Mouse (Mus musculus) Patski (cell line): ENCODE measurements around the gene Epb41. TPM values are rescaled to one million over a fixed set of nuclear protein-coding genes. Genes with fewer than 3 reads are reported as not detected.

Experiments
- ATAC-seq: fragments of 100-300 bp; one replicate; pipeline ENCODE4 v1.8.0; 2021
- CTCF ChIA-PET: fragments of 350-600 bp; sonication (Branson Sonifier 250); formaldehyde crosslinking; loops from one replicate; lab custom pipeline; 2022; ENCODE audit warnings: inconsistent platforms; lab: Charles Lee
- POLR2A ChIA-PET: fragments of 350-600 bp; sonication (Branson Sonifier 250); formaldehyde crosslinking; loops from one replicate; lab custom pipeline; 2022; ENCODE audit warnings: antibody characterized with exemption, inconsistent platforms; lab: Charles Lee
- DNase-seq: peaks from one replicate; pipeline ENCODE4 v3.0.0-alpha.2; 2011; ENCODE audit warnings: low read depth, low spot score
- H3K27me3 ChIP-seq: fragments of 371-371 bp; one replicate; pipeline ENCODE4 v1.5.1; 2021
- CTCF ChIP-seq: fragments of 100-300 bp; IDR thresholded peaks from one replicate; pipeline ENCODE4 v1.5.1; 2021
- in situ Hi-C: fragments of 300-500 bp; cut with MboI; formaldehyde crosslinking; loops from 3 replicates; pipeline ENCODE4 v1.11.1; 2018; ENCODE audit warnings: low pct_unique_long_range_greater_than_20kb, mixed read lengths
- polyA plus RNA-seq: library from polyadenylated mRNA; unstranded; gene quantifications from one replicate; pipeline ENCODE4 v1.2.3, GENCODE M21; 2021

Gene Epb41
- polyA plus RNA-seq, 1 experiment from 2014 or later: 53.5 TPM

GRCm38 (mm10) chr4:132076480-132077405, 1.6 kb upstream of the Epb41 start:
- TF ChIP-seq CTCF: no peak
- in situ Hi-C loops: loop anchor here (5.0 to 25.0 kb wide), 2 partner anchors 99 to 1911 kb away; no protein-coding TSS in a partner anchor
- no peak for DNase-seq
- ChIA-PET CTCF (interaction anchor here (0.9 kb wide), 1 partner anchor 95 kb away, joined by 3 read pairs; no protein-coding TSS in a partner anchor), POLR2A (interaction anchor here (0.6 to 1.2 kb wide), 5 partner anchors 100 to 1123 kb away, joined by 3 to 5 read pairs (median 5); no protein-coding TSS in a partner anchor)
- no peak for ATAC-seq
- H3K27me3 ChIP-seq: no peaks in the 10 kb centered on the region

- in situ Hi-C loops: loop anchor here (5.0 to 25.0 kb wide), 2 partner anchors 98 to 1912 kb away; no protein-coding TSS in a partner anchor
- no peaks in the 10 kb centered on the region for H3K27me3 ChIP-seq
- ChIA-PET CTCF (interaction anchor here (1.2 kb wide), 1 partner anchor 82 kb away, joined by 3 read pairs; no protein-coding TSS in a partner anchor), POLR2A (no interaction called here)
- ATAC-seq (no peak), DNase-seq (no peak)
- no peak for TF ChIP-seq CTCF
Measured at GRCm38 (mm10) chr4:132075796-132076195, 675 bp upstream of the Epb41 start.

- in situ Hi-C loops: loop anchor here (5.0 kb wide), 1 partner anchor 37 kb away; no protein-coding TSS in a partner anchor
- H3K27me3 ChIP-seq: no peaks in the 10 kb centered on the region
- ATAC-seq (no peak), DNase-seq (no peak)
- ChIA-PET CTCF (interaction anchor here (1.1 to 1.2 kb wide), 2 partner anchors 30 to 80 kb away, joined by 3 read pairs; no protein-coding TSS in a partner anchor), POLR2A (interaction anchor here (0.8 to 1.5 kb wide), 5 partner anchors 11 to 94 kb away, joined by 3 to 5 read pairs (median 3); no protein-coding TSS in a partner anchor)
- no peak for TF ChIP-seq CTCF
Measured at GRCm38 (mm10) chr4:132074077-132074932, 816 bp downstream of the Epb41 start, which contains the start of gene Gm10300. Gm10300 (plus strand) TSS chr4:132074697.

GRCm38 (mm10) chr4:132072946-132073345, 2.2 kb downstream of the Epb41 start:
- ChIA-PET CTCF (interaction anchor here (1.8 kb wide), 1 partner anchor 40 kb away, joined by 8 read pairs; no protein-coding TSS in a partner anchor), POLR2A (interaction anchor here (0.8 kb wide), 1 partner anchor 25 kb away, joined by 5 read pairs; no protein-coding TSS in a partner anchor)
- DNase-seq (no peak), ATAC-seq (no peak)
- H3K27me3 ChIP-seq: no peaks in the 10 kb centered on the region
- in situ Hi-C loops: loop anchor here (5.0 kb wide), 1 partner anchor 36 kb away; no protein-coding TSS in a partner anchor
- no peak for TF ChIP-seq CTCF

GRCm38 (mm10) chr4:132072156-132072555, 3.0 kb downstream of the Epb41 start:
- CTCF ChIA-PET: interaction anchor here (0.7 to 1.8 kb wide), 2 partner anchors 17 to 39 kb away, joined by 3 to 8 read pairs; no protein-coding TSS in a partner anchor
- in situ Hi-C loops: loop anchor here (5.0 kb wide), 1 partner anchor 35 kb away; no protein-coding TSS in a partner anchor
- ATAC-seq: no peak
- no peak for DNase-seq
- no peak for TF ChIP-seq CTCF
- H3K27me3 ChIP-seq: no peaks in the 10 kb centered on the region
- POLR2A ChIA-PET: interaction anchor here (0.6 to 1.0 kb wide), 2 partner anchors 10 to 157 kb away, joined by 3 to 4 read pairs; no protein-coding TSS in a partner anchor

GRCm38 (mm10) chr4:132071674-132072073, 3.4 kb downstream of the Epb41 start:
- TF ChIP-seq CTCF: no peak

GRCm38 (mm10) chr4:132067938-132068235, 7.2 kb downstream of the Epb41 start:
- CTCF ChIA-PET: no interaction called here
- no peaks in the 10 kb centered on the region for H3K27me3 ChIP-seq
- in situ Hi-C loops: no loop called here
- POLR2A ChIA-PET: no interaction called here
- DNase-seq (no peak), ATAC-seq (no peak)
- TF ChIP-seq CTCF: no peak

More at GRCm38 (mm10) chr4:132071674-132072073, 3.4 kb downstream of the Epb41 start:
- no peaks in the 10 kb centered on the region for H3K27me3 ChIP-seq
- ATAC-seq (no peak), DNase-seq (no peak)
- CTCF ChIA-PET: interaction anchor here (1.8 kb wide), 1 partner anchor 38 kb away, joined by 8 read pairs; no protein-coding TSS in a partner anchor
- in situ Hi-C loops: loop anchor here (5.0 kb wide), 1 partner anchor 34 kb away; no protein-coding TSS in a partner anchor
- POLR2A ChIA-PET: interaction anchor here (0.6 to 1.0 kb wide), 2 partner anchors 10 to 156 kb away, joined by 3 to 4 read pairs; no protein-coding TSS in a partner anchor

GRCm38 (mm10) chr4:132067112-132067937, 7.8 kb downstream of the Epb41 start:
- H3K27me3 ChIP-seq: no peaks in the 10 kb centered on the region
- in situ Hi-C loops: no loop called here
- DNase-seq (no peak), ATAC-seq (no peak)
- CTCF ChIA-PET: no interaction called here
- no peak for TF ChIP-seq CTCF
- POLR2A ChIA-PET: interaction anchor here (1.6 kb wide), 1 partner anchor 10 kb away, joined by 4 read pairs; no protein-coding TSS in a partner anchor
